Mouse (Mus musculus) olfactory bulb, adult 2 months (tissue): ENCODE measurements around the gene Rhot2. TPM values are rescaled to one million over a fixed set of nuclear protein-coding genes. Genes with fewer than 3 reads are reported as not detected.

Source experiments
- H3K27ac ChIP-seq: fragments of 200-500 bp; 2 replicates; pipeline ENCODE4 v1.5.1; 2012; ENCODE audit warnings: low read depth, low read length; ENCODE audit not compliant: insufficient read depth
- H3K4me1 ChIP-seq: fragments of 200-500 bp; 2 replicates; pipeline ENCODE4 v1.6.1; 2012; ENCODE audit warnings: low read length; ENCODE audit not compliant: control insufficient read depth, insufficient read depth
- H3K4me3 ChIP-seq: fragments of 200-500 bp; 2 replicates; pipeline ENCODE4 v1.5.1; 2012; ENCODE audit warnings: mild to moderate bottlenecking, low read depth, low read length, moderate library complexity; ENCODE audit not compliant: insufficient read depth
- CTCF ChIP-seq: fragments of 200-500 bp; IDR thresholded peaks from 2 replicates; pipeline ENCODE4 v1.5.1; 2012; ENCODE audit warnings: low read depth, mild to moderate bottlenecking, low read length, moderate library complexity; ENCODE audit not compliant: insufficient read depth
- POLR2A ChIP-seq: fragments of 200-500 bp; IDR thresholded peaks from 2 replicates; pipeline ENCODE4 v1.6.1; 2012; ENCODE audit warnings: mild to moderate bottlenecking, low read depth, low read length, moderate library complexity; ENCODE audit not compliant: insufficient read depth
- whole genome bisulfite sequencing: fragments of 180-500 bp; shearing (Covaris S2); methylation state at CpG from one replicate; pipeline ENCODE4 v1.1.7; 2018; 5-methylcytosine and 5-hydroxymethylcytosine counted together
- polyA plus RNA-seq: library from polyadenylated mRNA; stranded (reverse); fragments of >200 nt; gene quantifications from 2 replicates; pipeline ENCODE4 v1.2.4, GENCODE M21; 2012; ENCODE audit warnings: low replicate concordance; ENCODE audit not compliant: missing spikeins, insufficient read depth, insufficient read length

The Rhot2 gene
- polyA plus RNA-seq, 1 experiment, result not detected

DNA sequence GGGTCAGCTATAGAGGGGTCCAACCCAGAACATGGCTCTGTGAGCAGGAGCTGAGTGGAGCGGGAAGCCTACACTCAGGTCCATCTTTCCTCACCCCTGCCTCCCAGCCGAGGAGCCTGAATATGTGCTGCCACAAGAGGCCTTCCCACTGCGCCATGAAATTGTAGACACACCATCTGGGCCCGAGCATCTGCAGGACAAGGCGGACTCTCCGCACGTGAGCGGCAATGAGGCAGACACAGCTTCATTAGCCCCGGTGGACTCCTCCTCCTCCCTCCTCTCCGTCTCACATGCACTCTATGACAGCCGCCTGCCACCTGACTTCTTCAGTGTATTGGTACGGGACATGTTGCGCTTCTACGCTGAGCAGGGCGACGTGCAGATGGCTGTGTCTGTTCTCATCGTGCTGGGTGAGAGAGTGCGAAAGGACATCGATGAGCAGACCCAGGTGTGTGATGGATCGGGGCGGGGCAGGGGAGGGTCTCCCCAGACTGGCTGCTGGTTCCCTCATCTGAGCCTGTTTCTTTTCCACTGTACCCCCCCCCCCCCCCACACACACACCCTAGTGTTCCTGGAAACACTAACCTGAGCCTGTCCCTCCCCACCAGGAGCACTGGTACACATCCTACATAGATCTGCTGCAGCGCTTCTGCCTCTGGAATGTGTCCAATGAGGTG is 17.0 kb downstream of the Rhot2 start:
- H3K4me1 ChIP-seq, result peaks cover 70% of the 10 kb centered on the region
- 90% methylated on average over 22 of the region's 22 CpGs for WGBS
- H3K4me3 ChIP-seq, result no peak overlapping the region
- TF ChIP-seq CTCF (no peak), POLR2A (no peak)
- H3K27ac ChIP-seq, result no peak overlapping the region

DNA sequence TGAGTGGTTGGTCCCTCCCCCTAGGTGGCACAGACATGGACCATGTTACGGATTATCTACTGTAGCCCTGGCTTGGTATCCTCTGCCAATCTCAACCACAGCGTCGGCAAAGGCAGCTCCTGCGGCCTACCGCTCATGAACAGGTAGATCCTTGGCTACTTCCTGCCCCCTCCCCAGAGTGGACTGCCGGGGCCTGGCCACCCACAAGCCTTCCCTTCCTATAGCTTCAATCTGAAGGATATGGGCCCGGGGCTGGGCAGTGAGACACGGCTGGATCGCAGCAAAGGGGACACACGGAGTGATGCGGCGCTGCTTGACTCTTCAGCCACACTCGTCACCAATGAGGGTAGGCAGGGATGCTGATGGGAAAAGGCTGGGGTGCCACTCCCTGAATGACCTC is 17.6 kb downstream of the Rhot2 start:
- H3K27ac ChIP-seq, result no peak overlapping the region
- H3K4me1 ChIP-seq, result peaks cover 69% of the 10 kb centered on the region
- WGBS, result 95% methylated on average over 13 of the region's 13 CpGs
- TF ChIP-seq POLR2A (no peak), CTCF (no peak)
- H3K4me3 ChIP-seq, result no peak overlapping the region

DNA sequence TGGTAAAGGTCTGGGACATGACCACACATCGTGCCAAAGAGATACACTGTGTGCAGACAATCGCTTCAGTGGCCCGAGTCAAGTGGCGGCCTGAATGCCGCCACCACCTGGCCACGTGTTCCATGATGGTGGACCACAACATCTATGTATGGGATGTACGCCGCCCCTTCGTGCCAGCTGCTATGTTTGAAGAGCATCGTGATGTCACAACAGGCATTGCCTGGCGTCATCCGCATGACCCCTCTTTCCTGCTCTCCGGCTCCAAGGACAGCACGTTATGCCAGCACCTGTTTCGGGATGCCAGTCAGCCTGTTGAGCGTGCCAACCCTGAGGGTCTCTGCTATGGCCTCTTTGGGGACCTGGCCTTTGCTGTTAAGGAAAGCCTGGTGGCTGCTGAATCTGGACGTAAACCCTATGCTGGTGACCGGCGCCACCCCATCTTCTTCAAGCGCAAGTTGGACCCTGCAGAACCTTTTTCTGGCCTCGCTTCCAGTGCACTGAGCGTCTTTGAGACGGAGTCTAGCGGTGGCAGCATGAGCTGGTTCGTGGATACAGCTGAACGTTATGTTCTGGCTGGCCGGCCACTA is 18.6 kb downstream of the Rhot2 start:
- no peak overlapping the region for H3K4me3 ChIP-seq
- TF ChIP-seq POLR2A (no peak), CTCF (no peak)
- 93% methylated on average over 27 of the region's 27 CpGs for WGBS
- H3K4me1 ChIP-seq, result peaks cover 59% of the 10 kb centered on the region
- H3K27ac ChIP-seq, result no peak overlapping the region

DNA sequence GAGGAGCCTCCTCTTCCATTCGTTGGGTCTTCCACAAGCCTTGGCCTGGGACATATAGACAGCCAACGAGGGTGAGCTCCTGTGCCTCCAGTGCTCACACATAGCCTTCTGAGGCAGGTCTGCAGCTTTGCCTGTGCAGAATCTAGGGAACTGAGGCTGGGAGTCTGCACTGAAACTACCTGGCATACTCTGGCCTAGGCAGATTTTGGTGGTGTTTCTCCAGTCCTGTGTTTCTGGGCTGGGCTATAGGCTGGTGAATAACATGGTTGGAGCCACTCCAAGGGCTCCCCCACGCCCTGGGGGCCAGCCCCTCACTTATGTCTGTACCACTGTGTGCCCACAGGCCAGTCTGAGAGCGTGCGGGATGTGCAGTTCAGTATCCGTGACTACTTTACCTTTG is 19.3 kb downstream of the Rhot2 start:
- Histone ChIP-seq H3K4me1 (peaks cover 52% of the 10 kb centered on the region), H3K27ac (no peak overlapping the region), H3K4me3 (no peak overlapping the region)
- TF ChIP-seq CTCF (no peak; the same call in 1 of the 2 replicates), POLR2A (no peak)
- 87% methylated on average over 6 of the region's 6 CpGs for WGBS

DNA sequence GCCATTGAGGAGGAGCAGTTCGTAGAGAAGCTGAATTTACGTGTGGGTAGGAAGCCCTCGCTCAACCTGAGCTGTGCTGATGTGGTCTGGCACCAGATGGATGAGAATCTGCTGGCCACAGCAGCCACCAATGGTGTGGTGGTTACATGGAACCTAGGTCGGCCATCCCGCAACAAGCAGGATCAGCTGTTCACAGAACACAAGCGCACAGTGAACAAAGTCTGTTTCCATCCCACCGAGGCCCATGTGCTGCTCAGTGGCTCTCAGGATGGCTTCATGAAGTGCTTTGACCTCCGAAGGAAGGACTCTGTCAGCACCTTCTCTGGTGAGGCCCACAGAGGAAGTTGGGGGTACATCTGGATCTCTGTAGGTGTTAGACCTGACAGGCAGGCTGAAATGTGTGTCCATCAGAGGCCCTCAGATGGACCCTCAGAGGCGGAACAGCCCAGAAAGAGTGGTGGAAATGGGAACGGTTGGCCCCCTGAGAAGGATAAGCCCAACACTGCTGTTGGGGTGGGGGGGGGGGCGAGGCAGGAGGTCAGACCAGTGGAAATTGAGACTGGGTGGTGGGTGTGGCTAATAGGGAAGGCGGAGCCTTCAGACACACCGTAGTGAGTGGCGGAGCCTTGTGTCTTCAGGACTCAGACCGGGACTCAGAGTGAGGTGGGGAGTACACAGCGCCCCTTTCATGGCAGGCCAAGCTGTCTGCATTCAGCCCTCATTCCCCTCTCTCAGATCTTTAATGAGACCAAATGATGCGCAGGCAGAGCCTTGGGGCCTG is 20.1 kb downstream of the Rhot2 start:
- no peak for TF ChIP-seq CTCF
- no peak for TF ChIP-seq POLR2A
- H3K4me3 ChIP-seq, result peak overlapping the region; percentile 71; the same call in 1 of the 2 replicates
- 73% methylated on average over 17 of the region's 17 CpGs for WGBS
- H3K27ac ChIP-seq, result no peak overlapping the region
- peaks cover 49% of the 10 kb centered on the region for H3K4me1 ChIP-seq

DNA sequence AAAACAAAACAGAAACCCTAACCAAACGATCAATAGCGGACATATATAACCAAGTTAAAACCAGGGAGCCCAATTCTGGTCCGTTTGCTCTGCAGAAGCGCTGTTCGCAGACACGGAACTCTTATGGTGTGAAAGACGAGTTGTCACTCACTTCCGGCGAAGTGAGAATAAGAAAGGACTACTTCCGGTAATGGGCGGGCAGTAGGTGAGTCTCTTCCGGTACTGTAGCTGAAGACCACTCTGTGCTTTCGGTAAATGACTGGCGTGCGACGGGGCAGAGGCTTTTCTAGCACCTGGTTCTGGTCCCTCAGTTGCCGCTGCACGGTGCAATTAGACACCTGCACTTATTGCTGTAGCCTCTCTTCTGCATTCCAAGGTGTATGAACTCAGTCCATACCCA is 21.2 kb downstream of the Rhot2 start, which contains the start of gene Wdr24:
Gene Wdr24, plus strand, starts transcription at position 176 of the 400 bp plus-strand sequence.
- WGBS, result under 1% methylated on average over 18 of the region's 18 CpGs

DNA sequence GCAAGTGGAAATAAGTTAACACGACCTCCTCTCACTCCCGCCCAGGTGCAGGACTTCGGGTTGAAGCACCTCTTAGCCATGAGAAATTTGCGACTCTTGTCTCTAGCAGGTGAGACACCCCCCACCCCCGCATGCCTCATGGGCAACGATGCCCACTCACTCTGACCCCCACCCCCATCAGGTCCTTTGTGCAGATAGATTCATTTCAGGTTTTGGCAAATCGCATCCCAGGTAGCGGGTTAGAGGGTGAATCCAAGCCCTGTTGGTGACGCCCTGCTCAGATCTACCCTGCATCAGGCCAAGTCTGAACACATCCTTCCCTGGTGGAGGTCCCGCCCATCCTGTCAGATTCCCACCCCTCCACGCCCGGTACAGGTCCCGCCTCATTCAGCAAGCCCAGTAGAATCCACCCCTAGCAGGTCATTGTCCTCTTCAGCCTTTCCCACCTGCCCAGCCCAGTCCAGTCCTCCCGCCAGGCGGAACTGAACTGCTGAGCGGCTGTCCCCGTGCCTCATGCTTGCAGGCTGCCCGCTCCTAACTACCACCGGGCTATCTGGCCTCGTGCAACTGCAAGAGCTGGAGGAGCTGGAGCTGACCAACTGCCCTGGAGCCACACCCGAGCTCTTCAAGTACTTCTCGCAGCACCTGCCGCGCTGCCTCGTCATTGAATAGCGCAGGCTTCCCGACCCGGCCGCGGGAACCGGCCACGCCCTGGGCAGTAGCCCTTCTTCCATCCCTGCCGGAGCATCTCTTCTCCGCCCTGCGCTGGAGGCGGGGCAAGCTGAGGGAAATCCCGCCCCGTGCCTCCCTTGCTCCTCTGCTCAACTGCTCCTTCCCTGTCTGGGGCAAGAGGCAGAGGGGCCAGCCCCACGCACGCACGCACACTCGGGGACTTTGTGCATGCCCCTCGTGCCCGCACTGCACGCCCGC is 25.5 kb downstream of the Rhot2 start:
- Histone ChIP-seq H3K4me3 (no peak overlapping the region), H3K4me1 (peaks cover 14% of the 10 kb centered on the region), H3K27ac (no peak overlapping the region)
- WGBS, result 24% methylated on average over 46 of the region's 46 CpGs
- TF ChIP-seq CTCF (no peak), POLR2A (no peak)

More for the DNA sequence above, 21.2 kb downstream of the Rhot2 start, which contains the start of gene Wdr24:
- Histone ChIP-seq H3K27ac (peak within 1 kb of the TSS; percentile 81), H3K4me3 (peak within 1 kb of the TSS; percentile 71), H3K4me1 (peaks cover 45% of the 10 kb centered on the region)
- TF ChIP-seq POLR2A (no peak), CTCF (no peak)

DNA sequence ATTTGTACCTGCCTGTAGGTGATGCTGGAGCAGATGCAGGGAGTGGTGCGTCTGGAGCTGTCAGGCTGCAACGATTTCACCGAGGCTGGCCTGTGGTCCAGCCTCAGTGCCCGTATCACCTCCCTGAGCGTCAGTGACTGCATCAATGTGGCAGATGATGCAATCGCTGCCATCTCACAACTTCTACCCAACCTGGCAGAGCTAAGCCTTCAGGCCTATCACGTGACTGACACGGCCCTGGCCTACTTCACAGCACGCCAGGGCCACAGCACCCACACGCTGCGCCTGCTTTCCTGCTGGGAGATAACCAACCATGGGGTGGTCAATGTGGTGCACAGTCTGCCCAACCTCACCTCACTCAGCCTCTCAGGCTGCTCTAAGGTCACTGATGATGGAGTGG is 27.0 kb downstream of the Rhot2 start:
- H3K27ac ChIP-seq, result no peak overlapping the region
- WGBS, result 86% methylated on average over 11 of the region's 11 CpGs
- TF ChIP-seq POLR2A (no peak), CTCF (no peak)
- H3K4me3 ChIP-seq, result no peak overlapping the region
- peaks cover 17% of the 10 kb centered on the region for H3K4me1 ChIP-seq
